Mouse (Mus musculus) intestine, embryonic 15.5 days (tissue): ENCODE measurements around the gene Gm13289. TPM values are rescaled to one million over a fixed set of nuclear protein-coding genes. Genes with fewer than 3 reads are reported as not detected.
"Not testable (repeated sequence)": the region's sequence is repeated elsewhere in the genome, so short reads cannot be mapped to it uniquely, and the experiment has no call there.

ENCODE experiments used
- ATAC-seq: fragments of 200-750 bp; cut with Nextera tagmentation; 2 replicates; pipeline ENCODE4 v1.8.0; 2017; ENCODE audit warnings: moderate TSS enrichment, moderate library complexity
- H3K27ac ChIP-seq: fragments of 300-500 bp; sonication (generic); 2 replicates; pipeline ENCODE4 v1.5.1; 2015; ENCODE audit warnings: mild to moderate bottlenecking, inconsistent platforms
- H3K27me3 ChIP-seq: fragments of 300-500 bp; sonication (generic); replicated peaks from 2 replicates; pipeline ENCODE4 v1.6.1; 2015; ENCODE audit warnings: inconsistent platforms
- H3K36me3 ChIP-seq: fragments of 300-500 bp; sonication (generic); 2 replicates; pipeline ENCODE4 v1.6.1; 2015; ENCODE audit warnings: inconsistent platforms
- H3K4me1 ChIP-seq: fragments of 300-500 bp; sonication (generic); replicated peaks from 2 replicates; pipeline ENCODE4 v1.6.1; 2015; ENCODE audit warnings: inconsistent platforms
- H3K4me2 ChIP-seq: fragments of 300-500 bp; sonication (generic); replicated peaks from 2 replicates; pipeline ENCODE4 v1.6.1; 2015; ENCODE audit warnings: mild to moderate bottlenecking, inconsistent platforms
- H3K4me3 ChIP-seq: fragments of 300-500 bp; sonication (generic); replicated peaks from 2 replicates; pipeline ENCODE4 v1.5.1; 2015; ENCODE audit warnings: inconsistent platforms
- H3K9ac ChIP-seq: fragments of 300-500 bp; sonication (generic); 2 replicates; pipeline ENCODE4 v1.6.1; 2015; ENCODE audit warnings: inconsistent platforms
- H3K9me3 ChIP-seq: fragments of 300-500 bp; sonication (generic); 2 replicates; pipeline ENCODE4 v1.6.1; 2016; ENCODE audit warnings: inconsistent platforms
- WGBS: fragments of 180-500 bp; shearing (Covaris S2); methylation state at CpG from one replicate; pipeline ENCODE4 v1.1.7; 2015; 5-methylcytosine and 5-hydroxymethylcytosine counted together
- polyA plus RNA-seq: library from polyadenylated mRNA; unstranded; fragments of >200 nt; fragmentation: Nextera tagmentation; extraction: Ambion mirVana; gene quantifications from 2 replicates; pipeline ENCODE4 v1.2.1, GENCODE M21; 2015

Gene Gm13289
- polyA plus RNA-seq, 1 experiment from 2014 or later, result not detected

GRCm38 (mm10) chr4:88793936-88794675 is 17.4 kb downstream of the Gm13289 start, which contains the start of gene Gm13275:
Gene Gm13275 (plus strand): TSS chr4:88794487.
- not testable (repeated sequence) for H3K27me3 ChIP-seq, H3K9ac ChIP-seq, H3K4me1 ChIP-seq, H3K36me3 ChIP-seq, H3K27ac ChIP-seq, H3K9me3 ChIP-seq, H3K4me2 ChIP-seq, H3K4me3 ChIP-seq, ATAC-seq
- WGBS, result 2% methylated on average over 15 of the region's 52 CpGs

- not testable (repeated sequence) for H3K4me1 ChIP-seq, H3K36me3 ChIP-seq, H3K27ac ChIP-seq, H3K4me2 ChIP-seq, ATAC-seq, H3K27me3 ChIP-seq, H3K9me3 ChIP-seq, H3K9ac ChIP-seq, H3K4me3 ChIP-seq
- WGBS, result no CpG with 5 or more reads among the region's 28 CpGs
Observed at GRCm38 (mm10) chr4:88797097-88797496, 20.4 kb downstream of the Gm13289 start, which contains the start of gene Gm13279. Gene Gm13279 (plus strand): TSS chr4:88797397.

- not testable (repeated sequence) for H3K36me3 ChIP-seq
Observed at GRCm38 (mm10) chr4:88799365-88799764, 22.6 kb downstream of the Gm13289 start, which contains the start of gene Gm13285. Gene Gm13285 (plus strand): TSS chr4:88799665.

GRCm38 (mm10) chr4:88802954-88803353 is 26.2 kb downstream of the Gm13289 start, which contains the start of gene Gm13287:
Gene Gm13287 (plus strand): TSS chr4:88803254.
- not testable (repeated sequence) for H3K9ac ChIP-seq, ATAC-seq, H3K4me3 ChIP-seq, H3K9me3 ChIP-seq, H3K27me3 ChIP-seq, H3K36me3 ChIP-seq, H3K27ac ChIP-seq, H3K4me1 ChIP-seq
- no CpG with 5 or more reads among the region's 29 CpGs for WGBS
- peak within 1 kb of the TSS; percentile 28; the same call in 1 of the 2 replicates for H3K4me2 ChIP-seq

More at GRCm38 (mm10) chr4:88799365-88799764, 22.6 kb downstream of the Gm13289 start, which contains the start of gene Gm13285:
- H3K9me3 ChIP-seq, H3K9ac ChIP-seq, ATAC-seq, H3K27ac ChIP-seq, H3K4me1 ChIP-seq, H3K4me3 ChIP-seq, H3K4me2 ChIP-seq, H3K27me3 ChIP-seq: not testable (repeated sequence)
- WGBS, result 10% methylated on average over 5 of the region's 7 CpGs

- 0 out of 2 replicates have a peak within 1 kb of the TSS, but pooled peaks have one; percentile 41 for H3K4me2 ChIP-seq
- not testable (repeated sequence) for H3K36me3 ChIP-seq, ATAC-seq, H3K27me3 ChIP-seq, H3K9me3 ChIP-seq, H3K9ac ChIP-seq, H3K4me3 ChIP-seq, H3K27ac ChIP-seq, H3K4me1 ChIP-seq
- no CpG with 5 or more reads among the region's 8 CpGs for WGBS
Observed at GRCm38 (mm10) chr4:88805231-88805630, 28.5 kb downstream of the Gm13289 start, which contains the start of gene Gm13288. Gene Gm13288 (plus strand): TSS chr4:88805531.

DNA sequence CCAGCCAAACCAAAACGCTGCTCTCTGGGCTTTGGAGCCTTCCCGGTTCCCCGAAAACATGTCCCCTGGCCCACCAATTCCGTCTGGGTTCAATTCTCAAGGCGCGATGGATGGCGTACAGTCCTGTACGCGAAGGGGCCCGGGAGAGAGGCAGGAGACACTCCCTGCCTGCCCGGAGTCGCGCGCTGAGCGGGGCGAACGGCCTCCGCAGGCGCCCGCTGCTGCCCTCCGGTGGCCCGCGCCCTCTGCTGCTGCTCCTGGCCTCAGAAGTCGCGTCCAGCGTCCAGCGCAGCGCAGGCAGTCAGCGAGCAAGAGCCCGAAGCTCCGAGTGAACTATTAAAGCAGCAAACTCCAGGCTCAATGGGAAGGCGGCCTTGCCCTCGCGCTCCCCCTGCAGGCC is 29.0 kb downstream of the Gm13289 start:
- H3K36me3 ChIP-seq, H3K27ac ChIP-seq, ATAC-seq, H3K4me1 ChIP-seq, H3K9me3 ChIP-seq, H3K9ac ChIP-seq, H3K4me3 ChIP-seq, H3K27me3 ChIP-seq: not testable (repeated sequence)
- 0 out of 2 replicates have a peak overlapping the region, but pooled peaks have one; percentile 41 for H3K4me2 ChIP-seq
- no CpG with 5 or more reads among the region's 34 CpGs for WGBS

GRCm38 (mm10) chr4:88815928-88816327 is 39.2 kb downstream of the Gm13289 start, which contains the start of gene Ifna7:
Gene Ifna7 (plus strand): TSS chr4:88816228.
- Histone ChIP-seq H3K9me3 (no peaks in the 10 kb centered on the region), H3K9ac (no peak within 1 kb of the TSS), H3K4me1 (no peaks in the 10 kb centered on the region), H3K4me3 (no peak within 1 kb of the TSS), H3K27ac (no peak within 1 kb of the TSS), H3K4me2 (no peak within 1 kb of the TSS), H3K36me3 (no peaks in the 10 kb centered on the region), H3K27me3 (no peaks in the 10 kb centered on the region)
- ATAC-seq, result no peak
- WGBS, result 48% methylated on average over 3 of the region's 3 CpGs

DNA sequence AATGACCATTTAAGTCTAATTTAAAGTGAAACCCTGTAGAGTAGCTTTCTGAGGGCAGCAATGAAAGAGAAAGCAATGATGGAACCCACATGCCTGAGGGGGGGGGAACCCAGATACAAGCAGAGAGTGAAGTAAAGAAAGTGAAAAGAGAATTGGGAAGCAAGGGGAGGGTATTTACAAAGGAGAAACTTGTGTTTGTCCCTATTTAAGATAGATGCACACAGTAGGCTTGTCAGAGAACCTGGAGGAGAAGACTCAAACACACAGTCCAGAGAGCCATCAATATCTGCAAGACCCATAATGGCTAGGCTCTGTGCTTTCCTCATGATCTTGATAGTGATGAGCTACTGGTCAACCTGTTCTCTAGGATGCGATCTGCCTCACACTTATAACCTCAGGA is 42.9 kb downstream of the Gm13289 start, which contains the start of gene Ifna11:
Gene Ifna11 (plus strand): TSS at position 301 of the 400 bp plus-strand sequence.
- no peaks in the 10 kb centered on the region for H3K4me1 ChIP-seq
- no peaks in the 10 kb centered on the region for H3K36me3 ChIP-seq
- no peak within 1 kb of the TSS for H3K27ac ChIP-seq
- no peak within 1 kb of the TSS for H3K4me3 ChIP-seq
- 97% methylated on average over 1 of the region's 1 CpGs for WGBS
- no peaks in the 10 kb centered on the region for H3K27me3 ChIP-seq
- no peak within 1 kb of the TSS for H3K9ac ChIP-seq
- H3K9me3 ChIP-seq, result no peaks in the 10 kb centered on the region
- no peak for ATAC-seq
- H3K4me2 ChIP-seq, result no peak within 1 kb of the TSS

DNA sequence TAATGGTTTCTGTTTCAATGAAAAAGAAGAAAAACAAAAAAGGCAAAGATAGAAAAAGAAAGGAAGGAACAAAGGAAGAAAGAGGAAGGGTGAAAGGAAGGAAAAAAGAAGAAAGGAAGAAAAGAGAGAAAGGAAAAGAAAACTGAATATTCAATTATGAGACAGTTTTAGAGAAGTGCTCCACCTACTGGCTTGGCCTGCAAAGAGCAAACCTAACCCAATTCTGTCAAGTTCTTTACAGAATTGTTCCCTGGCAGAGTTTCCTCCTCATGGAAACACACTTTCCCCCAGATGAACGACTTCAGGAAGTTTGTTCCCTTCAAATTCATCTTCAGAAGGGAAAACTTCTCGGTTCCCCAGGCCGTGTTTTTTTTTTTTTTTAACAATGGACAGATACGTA is 46.3 kb downstream of the Gm13289 start:
- no peak for ATAC-seq
- no peak overlapping the region for H3K4me3 ChIP-seq
- H3K27ac ChIP-seq, result no peak overlapping the region
- WGBS, result 23% methylated on average over 4 of the region's 4 CpGs
- H3K9me3 ChIP-seq, result no peaks in the 10 kb centered on the region
- H3K36me3 ChIP-seq, result no peaks in the 10 kb centered on the region
- H3K9ac ChIP-seq, result no peak overlapping the region
- H3K27me3 ChIP-seq, result no peaks in the 10 kb centered on the region
- H3K4me1 ChIP-seq, result no peaks in the 10 kb centered on the region
- no peak overlapping the region for H3K4me2 ChIP-seq

Other genes with a start within 250 kb of the Gm13289 start
- not detected in 2 replicates for gene Ifna15, start 218.7 kb upstream of the Gm13289 start, polyA plus RNA-seq
- gene Ifna14, start 205.1 kb upstream of the Gm13289 start, polyA plus RNA-seq, result not detected in 2 replicates
- gene Ifna9, start 184.5 kb upstream of the Gm13289 start, polyA plus RNA-seq, result not detected in 2 replicates
- not detected in 2 replicates for gene Ifna12, start 173.5 kb upstream of the Gm13289 start, polyA plus RNA-seq
- not detected in 2 replicates for gene C87499, start 142.5 kb upstream of the Gm13289 start, polyA plus RNA-seq
- not detected in 2 replicates for gene Ifna13, start 132.5 kb upstream of the Gm13289 start, polyA plus RNA-seq
- gene Ifna16, start 100.0 kb upstream of the Gm13289 start, polyA plus RNA-seq, result not detected in 2 replicates
- not detected in 2 replicates for gene Ifna2, start 93.0 kb upstream of the Gm13289 start, polyA plus RNA-seq
- not detected in 2 replicates for gene Ifnab, start 85.6 kb upstream of the Gm13289 start, polyA plus RNA-seq
- gene Gm26566, start 55.1 kb upstream of the Gm13289 start, polyA plus RNA-seq, result 0.80 and 0.97 TPM in 2 replicates
- 75.3 and 89.4 TPM in 2 replicates for gene Klhl9, start 54.5 kb upstream of the Gm13289 start, polyA plus RNA-seq
- gene Gm13271, start 22.1 kb upstream of the Gm13289 start, polyA plus RNA-seq, result not detected in 2 replicates
- 0.39 and 0.80 TPM in 2 replicates for gene Gm13283, start 16.8 kb upstream of the Gm13289 start, polyA plus RNA-seq
- gene Gm13290, start 3.1 kb upstream of the Gm13289 start, polyA plus RNA-seq, result 0.63 TPM in 1 of 2 replicates, not detected in the other
- gene Gm13272, start 2.9 kb downstream of the Gm13289 start, polyA plus RNA-seq, result not detected in 2 replicates
- not detected in 2 replicates for gene Ifnz, start 5.2 kb downstream of the Gm13289 start, polyA plus RNA-seq
- gene Gm13276, start 8.8 kb downstream of the Gm13289 start, polyA plus RNA-seq, result 0.38 TPM in 1 of 2 replicates, not detected in the other
- gene Gm13277, start 11.7 kb downstream of the Gm13289 start, polyA plus RNA-seq, result not detected in 2 replicates
- not detected in 2 replicates for gene Gm13278, start 14.6 kb downstream of the Gm13289 start, polyA plus RNA-seq
- gene Gm13275, start 17.6 kb downstream of the Gm13289 start, polyA plus RNA-seq, result not detected in 2 replicates
- gene Gm13279, start 20.5 kb downstream of the Gm13289 start, polyA plus RNA-seq, result not detected in 2 replicates
- gene Gm13285, start 22.7 kb downstream of the Gm13289 start, polyA plus RNA-seq, result 1.1 TPM in 2 replicates
- not detected in 2 replicates for gene Gm13287, start 26.3 kb downstream of the Gm13289 start, polyA plus RNA-seq
- 0.08 TPM in 1 of 2 replicates, not detected in the other for gene Gm13288, start 28.6 kb downstream of the Gm13289 start, polyA plus RNA-seq
- not detected in 2 replicates for gene Ifna7, start 39.3 kb downstream of the Gm13289 start, polyA plus RNA-seq
- not detected in 2 replicates for gene Ifna11, start 43.0 kb downstream of the Gm13289 start, polyA plus RNA-seq
- gene Ifna6, start 50.5 kb downstream of the Gm13289 start, polyA plus RNA-seq, result not detected in 2 replicates
- not detected in 2 replicates for gene Ifna5, start 58.6 kb downstream of the Gm13289 start, polyA plus RNA-seq
- not detected in 2 replicates for gene Ifna4, start 64.9 kb downstream of the Gm13289 start, polyA plus RNA-seq
- not detected in 2 replicates for gene Ifna1, start 73.2 kb downstream of the Gm13289 start, polyA plus RNA-seq
- not detected in 2 replicates for gene Ifne, start 103.3 kb downstream of the Gm13289 start, polyA plus RNA-seq